Mouse (Mus musculus): ENCODE measurements at regions not wholly inside any gene's neighbourhood (a gene's known extent, or its start where the extent isn't known, plus 50 kb on each side); places are given as distances from the start of the nearest gene placed in this dataset.
"Not testable (repeated sequence)": the region's sequence is repeated elsewhere in the genome, so short reads cannot be mapped to it uniquely, and the experiment has no call there.

DNA sequence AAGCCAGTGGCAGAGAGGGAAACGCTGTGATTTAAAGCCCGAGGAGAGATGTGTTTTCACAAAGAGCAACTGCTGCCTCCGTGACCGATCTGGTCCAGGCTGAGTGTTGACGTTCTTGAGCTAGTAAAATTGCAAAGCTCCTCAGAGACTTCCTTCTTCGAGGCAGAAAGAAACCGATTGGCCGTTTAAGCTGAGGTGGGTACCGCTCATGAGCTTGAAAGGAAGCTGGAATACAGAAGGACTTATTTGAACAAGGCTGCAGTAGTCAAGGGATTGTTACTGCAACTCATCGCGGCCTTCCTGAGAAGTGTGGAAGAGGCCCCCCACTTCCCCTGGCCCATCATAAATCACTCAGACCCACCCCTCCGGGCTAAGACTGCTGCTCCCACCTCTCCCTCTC is 132.9 kb upstream of the Intu start:
- Histone ChIP-seq H3K4me2 (ENCODE audit: low read depth) (no peak overlapping the region), H3K9me3 (ENCODE audit: low read length) (no peaks in the 10 kb centered on the region), H3K27me3 (ENCODE audit: insufficient read depth, low read length) (no peaks in the 10 kb centered on the region), H3K4me3 (ENCODE audit: low read depth, low read length) (no peak overlapping the region), H3K4me1 (ENCODE audit: insufficient read depth) (no peaks in the 10 kb centered on the region), H3K36me3 (ENCODE audit: insufficient read depth) (no peaks in the 10 kb centered on the region), H3K27ac (ENCODE audit: low read depth, low read length) (no peak overlapping the region), H3K9ac (no peak overlapping the region)
- DNase-seq: no peak
- 86% methylated on average over 12 of the region's 12 CpGs for WGBS
- ATAC-seq: no peak
- no peak for TF ChIP-seq CTCF (IDR thresholded peaks at IDR 0.05; ENCODE audit: low read depth)

DNA sequence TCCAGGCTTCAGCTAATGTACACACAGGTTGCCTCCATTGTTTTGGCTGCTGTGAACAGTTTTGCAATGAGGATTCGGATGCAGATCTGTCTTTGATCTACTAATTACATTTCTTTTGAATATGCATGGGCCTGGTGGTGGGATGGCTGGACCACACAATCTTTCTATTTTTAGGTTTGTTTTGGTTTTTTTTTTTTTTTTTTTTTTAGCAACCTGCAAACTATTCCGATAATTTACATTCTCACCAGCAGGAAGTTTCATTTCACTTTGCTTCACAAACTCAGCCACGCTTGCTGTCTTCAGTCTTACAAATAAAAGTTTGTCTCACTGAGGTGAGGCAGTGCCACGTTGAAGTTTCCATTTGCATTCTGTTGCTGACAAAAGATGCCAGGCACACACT is 127.7 kb upstream of the Intu start:
- no peak overlapping the region for H3K9ac ChIP-seq
- no peaks in the 10 kb centered on the region for H3K9me3 ChIP-seq (ENCODE audit: low read length)
- no peak for ATAC-seq
- 46% methylated on average over 4 of the region's 4 CpGs for WGBS
- no peak overlapping the region for H3K4me3 ChIP-seq (ENCODE audit: low read depth, low read length)
- no peak overlapping the region for H3K27ac ChIP-seq (ENCODE audit: low read depth, low read length)
- no peaks in the 10 kb centered on the region for H3K4me1 ChIP-seq (ENCODE audit: insufficient read depth)
- H3K36me3 ChIP-seq (ENCODE audit: insufficient read depth): no peaks in the 10 kb centered on the region
- TF ChIP-seq CTCF (IDR thresholded peaks at IDR 0.05; ENCODE audit: low read depth): no peak
- no peak overlapping the region for H3K4me2 ChIP-seq (ENCODE audit: low read depth)
- H3K27me3 ChIP-seq (ENCODE audit: insufficient read depth, low read length): no peaks in the 10 kb centered on the region
- DNase-seq: no peak

DNA sequence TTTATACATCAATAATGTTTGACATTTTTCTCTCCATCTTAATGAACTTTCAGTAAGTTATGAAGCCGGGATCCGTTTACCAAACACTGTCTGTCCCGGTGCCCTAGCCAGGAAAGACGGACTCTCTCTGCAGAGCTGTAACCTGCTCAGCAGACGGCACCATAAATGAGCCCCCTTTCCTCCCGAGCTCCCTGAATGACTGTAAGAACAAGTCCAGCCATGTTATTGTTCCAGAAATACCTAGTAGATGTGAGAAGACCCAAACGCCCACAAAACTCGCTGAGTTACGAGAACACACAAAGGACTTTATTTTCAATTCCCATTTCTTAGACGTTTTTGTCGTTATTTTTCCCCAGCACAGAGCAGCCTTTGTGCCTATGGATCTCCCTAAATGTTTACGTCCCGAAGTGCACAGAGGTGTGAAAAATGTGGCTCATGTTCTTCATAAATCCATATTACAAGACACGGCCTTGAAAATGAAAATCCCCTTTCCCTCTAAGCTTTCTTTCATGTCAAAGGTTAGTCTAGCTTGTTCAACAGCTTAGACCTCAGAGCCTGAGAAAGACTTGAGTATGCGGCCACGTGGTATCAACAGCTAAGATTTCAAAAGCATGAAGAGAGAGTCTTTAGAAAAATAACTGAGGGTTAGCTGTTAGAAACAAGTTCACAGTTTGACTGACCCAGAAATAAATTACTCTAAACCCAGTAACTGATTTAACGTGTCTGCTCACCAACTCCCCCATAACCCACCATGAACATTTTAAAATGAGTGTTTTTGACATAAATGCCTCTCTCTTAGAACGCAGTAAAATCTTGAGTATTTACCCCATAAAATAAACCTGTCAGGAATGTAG is 125.8 kb upstream of the Intu start:
- ATAC-seq: no peak
- 67% methylated on average over 18 of the region's 18 CpGs for WGBS
- Histone ChIP-seq H3K27me3 (ENCODE audit: insufficient read depth, low read length) (no peaks in the 10 kb centered on the region), H3K4me3 (ENCODE audit: low read depth, low read length) (no peak overlapping the region), H3K36me3 (ENCODE audit: insufficient read depth) (no peaks in the 10 kb centered on the region), H3K27ac (ENCODE audit: low read depth, low read length) (no peak overlapping the region), H3K4me2 (ENCODE audit: low read depth) (no peak overlapping the region), H3K9me3 (ENCODE audit: low read length) (no peaks in the 10 kb centered on the region), H3K4me1 (ENCODE audit: insufficient read depth) (no peaks in the 10 kb centered on the region), H3K9ac (no peak overlapping the region)
- DNase-seq: no peak
- TF ChIP-seq CTCF (IDR thresholded peaks at IDR 0.05; ENCODE audit: low read depth): no peak

DNA sequence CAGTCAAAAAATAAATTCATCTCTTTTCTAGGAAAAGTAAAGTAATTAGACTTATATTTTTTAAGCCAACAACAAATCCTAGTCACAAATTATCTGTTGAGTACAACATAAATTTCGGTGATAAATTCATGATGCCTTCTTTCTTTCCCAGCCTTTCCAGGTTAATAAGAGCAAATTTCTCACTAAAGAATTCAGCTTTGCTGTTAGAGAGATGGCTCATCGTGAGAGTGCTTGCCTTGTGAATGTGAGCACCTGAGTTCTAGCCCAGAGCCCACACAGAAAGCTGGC is 125.2 kb upstream of the Intu start:
- H3K27ac ChIP-seq (ENCODE audit: low read depth, low read length): no peak overlapping the region
- H3K27me3 ChIP-seq (ENCODE audit: insufficient read depth, low read length): no peaks in the 10 kb centered on the region
- ATAC-seq (no peak), DNase-seq (no peak)
- no peak overlapping the region for H3K4me3 ChIP-seq (ENCODE audit: low read depth, low read length)
- no peak overlapping the region for H3K9ac ChIP-seq
- WGBS: 89% methylated on average over 2 of the region's 2 CpGs
- TF ChIP-seq CTCF (IDR thresholded peaks at IDR 0.05; ENCODE audit: low read depth): no peak
- H3K36me3 ChIP-seq (ENCODE audit: insufficient read depth): no peaks in the 10 kb centered on the region
- 0 out of 2 replicates have a peak, but pooled peaks cover 3% of the 10 kb centered on the region for H3K9me3 ChIP-seq (ENCODE audit: low read length)
- H3K4me2 ChIP-seq (ENCODE audit: low read depth): no peak overlapping the region
- no peaks in the 10 kb centered on the region for H3K4me1 ChIP-seq (ENCODE audit: insufficient read depth)

DNA sequence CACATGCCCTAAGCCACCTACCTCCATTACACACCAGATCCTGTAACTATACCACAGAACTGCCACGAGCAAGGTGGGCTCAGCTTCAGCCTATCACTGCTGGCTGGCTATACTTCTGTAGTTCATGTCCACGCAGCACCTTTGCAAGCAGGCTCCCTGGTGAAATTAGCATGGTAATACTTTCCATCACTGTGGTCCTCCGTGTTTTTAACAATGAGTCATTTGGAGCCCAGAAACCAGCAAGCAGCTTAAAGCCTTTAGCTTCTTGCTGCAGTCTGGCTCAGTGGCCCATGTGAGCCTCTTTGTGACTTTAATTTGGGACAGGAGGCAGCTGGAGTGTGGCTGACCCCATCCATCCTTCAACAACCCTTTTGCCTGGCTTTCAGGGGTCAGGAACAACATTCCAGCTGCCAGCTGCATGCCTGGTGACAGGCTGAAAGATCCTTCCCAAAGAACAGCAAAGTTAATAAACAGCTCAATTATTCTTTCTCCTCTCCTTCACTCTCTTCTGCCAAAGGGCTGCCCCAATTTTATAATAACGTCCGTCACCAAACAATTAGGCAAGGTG is 122.1 kb upstream of the Intu start:
- no peak for DNase-seq
- TF ChIP-seq CTCF (IDR thresholded peaks at IDR 0.05; ENCODE audit: low read depth): no peak
- no peak for ATAC-seq

DNA sequence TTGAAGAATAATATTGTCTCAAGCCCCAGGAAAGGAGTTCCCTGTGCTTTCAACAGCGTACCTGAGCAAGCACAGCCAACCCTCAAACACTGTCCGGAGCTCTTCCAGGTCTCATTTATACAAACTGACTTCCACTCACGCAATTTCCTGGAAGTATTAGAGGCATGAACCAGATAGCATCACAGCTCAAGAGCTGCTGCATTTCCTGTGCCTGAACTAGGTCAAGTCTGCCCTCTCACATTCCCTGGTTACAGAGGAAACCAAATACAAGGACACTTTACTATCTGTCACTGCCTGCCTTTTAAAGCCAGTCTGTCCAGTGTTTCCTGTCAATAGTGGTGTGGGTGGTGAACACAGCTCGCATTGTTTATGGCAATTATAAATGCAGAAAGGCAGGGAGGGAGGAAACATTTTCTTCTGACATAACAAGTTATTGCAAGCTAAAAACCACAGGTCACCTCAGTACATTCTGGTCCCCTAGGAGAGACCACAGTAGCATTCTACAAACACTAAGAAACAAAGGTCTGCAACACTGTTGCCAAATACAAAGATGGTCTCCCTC is 120.3 kb upstream of the Intu start:
- H3K27ac ChIP-seq (ENCODE audit: low read depth, low read length): no peak overlapping the region
- H3K4me2 ChIP-seq (ENCODE audit: low read depth): no peak overlapping the region
- H3K9ac ChIP-seq: no peak overlapping the region
- DNase-seq: no peak
- H3K4me3 ChIP-seq (ENCODE audit: low read depth, low read length): no peak overlapping the region
- H3K27me3 ChIP-seq (ENCODE audit: insufficient read depth, low read length): no peaks in the 10 kb centered on the region
- WGBS: 84% methylated on average over 4 of the region's 4 CpGs
- ATAC-seq: no peak
- H3K36me3 ChIP-seq (ENCODE audit: insufficient read depth): no peaks in the 10 kb centered on the region
- 0 out of 2 replicates have a peak, but pooled peaks cover 3% of the 10 kb centered on the region for H3K9me3 ChIP-seq (ENCODE audit: low read length)
- no peaks in the 10 kb centered on the region for H3K4me1 ChIP-seq (ENCODE audit: insufficient read depth)
- TF ChIP-seq CTCF (IDR thresholded peaks at IDR 0.05; ENCODE audit: low read depth): no peak

More for the DNA sequence above, 122.1 kb upstream of the Intu start:
- Histone ChIP-seq H3K27ac (ENCODE audit: low read depth, low read length) (no peak overlapping the region), H3K9ac (no peak overlapping the region), H3K27me3 (ENCODE audit: insufficient read depth, low read length) (no peaks in the 10 kb centered on the region), H3K4me3 (ENCODE audit: low read depth, low read length) (no peak overlapping the region), H3K36me3 (ENCODE audit: insufficient read depth) (no peaks in the 10 kb centered on the region), H3K4me1 (ENCODE audit: insufficient read depth) (no peaks in the 10 kb centered on the region), H3K9me3 (ENCODE audit: low read length) (0 out of 2 replicates have a peak, but pooled peaks cover 3% of the 10 kb centered on the region), H3K4me2 (ENCODE audit: low read depth) (no peak overlapping the region)
- WGBS: 34% methylated on average over 5 of the region's 5 CpGs

DNA sequence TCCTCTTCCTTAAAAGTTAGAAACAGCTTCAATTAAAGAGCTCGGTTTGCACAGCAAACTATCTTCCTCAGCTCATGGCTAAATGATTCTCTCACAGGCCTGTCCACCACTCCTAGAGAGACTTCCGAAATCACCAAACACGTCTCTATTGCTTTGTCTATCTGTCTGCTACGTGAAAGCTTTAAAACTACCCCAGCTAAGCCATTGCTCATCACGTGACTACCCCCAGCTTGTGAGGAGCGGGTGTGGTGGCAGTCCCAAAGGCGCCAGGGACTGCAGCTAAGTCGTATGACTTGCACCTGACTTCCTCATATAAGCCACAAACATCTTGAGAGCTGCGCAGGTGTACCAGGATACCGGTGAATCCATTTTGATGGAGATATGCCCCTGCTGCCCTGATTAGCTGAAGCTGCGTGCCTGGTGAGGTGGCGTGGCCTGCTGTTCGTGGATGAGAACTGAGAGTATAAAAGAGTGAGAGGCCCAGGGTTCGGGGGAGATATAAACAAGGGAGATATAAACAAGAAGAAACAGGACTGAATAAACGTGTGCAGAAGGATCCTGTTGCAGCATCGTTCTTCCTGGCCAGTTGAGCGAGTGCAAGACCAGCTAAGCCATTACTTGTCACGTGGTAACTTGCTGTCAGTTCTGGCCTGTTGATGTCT is 105.8 kb upstream of the Intu start:
- H3K4me2 ChIP-seq (ENCODE audit: low read depth); H3K27ac ChIP-seq (ENCODE audit: low read depth, low read length); H3K4me3 ChIP-seq (ENCODE audit: low read depth, low read length); H3K9ac ChIP-seq; H3K36me3 ChIP-seq (ENCODE audit: insufficient read depth); DNase-seq; H3K27me3 ChIP-seq (ENCODE audit: insufficient read depth, low read length); H3K9me3 ChIP-seq (ENCODE audit: low read length); H3K4me1 ChIP-seq (ENCODE audit: insufficient read depth); ATAC-seq: not testable (repeated sequence)
- 56% methylated on average over 16 of the region's 18 CpGs for WGBS

Measured in forebrain, postnatal 0 days (tissue).